Mouse (Mus musculus) urinary bladder, postnatal 0 days (tissue): ENCODE data around the gene Sbpl. TPM values are rescaled to one million over a fixed set of nuclear protein-coding genes. Genes with fewer than 3 reads are reported as not detected.

Experiments
- polyA plus RNA-seq: library from polyadenylated mRNA; unstranded; fragments of >200 nt; fragmentation: Nextera tagmentation; extraction: Ambion mirVana; gene quantifications from 2 replicates; pipeline ENCODE4 v1.2.1, GENCODE M21; 2015

Gene Sbpl
- polyA plus RNA-seq, result not detected in 2 replicates

GRCm38 (mm10) chr17:23955174-23955573 lies at the start of gene Sbpl:
Gene Sbpl, minus strand, starts transcription at chr17:23955274.

GRCm38 (mm10) chr17:23997901-23998300 lies 42.8 kb upstream of the Sbpl start, which contains the start of gene Prss22:
Gene Prss22, minus strand, starts transcription at chr17:23998100.

DNA sequence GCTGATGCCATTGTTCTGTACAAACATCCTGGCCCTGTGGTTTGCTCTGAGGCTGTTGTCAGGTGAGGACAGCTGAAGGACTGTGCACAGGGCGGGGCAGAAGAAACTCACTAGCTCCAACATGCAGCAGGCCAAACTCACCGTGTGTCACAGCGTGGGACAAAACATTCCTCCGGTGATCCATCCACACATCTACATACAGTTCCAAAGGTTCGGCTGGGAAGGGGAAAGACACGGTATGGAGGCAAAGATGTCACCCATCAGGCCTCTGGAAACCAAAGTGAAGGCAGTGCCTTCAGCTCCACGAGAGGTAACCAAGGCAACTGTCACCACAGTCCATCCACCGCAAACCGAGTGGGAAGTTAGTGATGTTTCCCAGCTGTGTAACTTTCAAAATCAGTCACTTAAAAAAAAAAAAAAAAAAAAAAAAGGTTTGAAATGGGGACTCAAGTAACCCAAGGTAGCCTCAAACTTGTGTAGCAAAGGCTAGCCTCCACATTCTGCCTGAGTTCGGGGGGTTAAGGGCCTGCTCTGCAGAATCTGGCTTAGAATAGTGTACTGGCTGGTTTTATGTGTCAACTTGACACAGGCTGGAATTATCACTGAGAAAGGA lies 25.3 kb upstream of the Sbpl start, which contains the start of gene Prss30:
Prss30 (minus strand) TSS at position 270 of the 613 bp plus-strand sequence.

DNA sequence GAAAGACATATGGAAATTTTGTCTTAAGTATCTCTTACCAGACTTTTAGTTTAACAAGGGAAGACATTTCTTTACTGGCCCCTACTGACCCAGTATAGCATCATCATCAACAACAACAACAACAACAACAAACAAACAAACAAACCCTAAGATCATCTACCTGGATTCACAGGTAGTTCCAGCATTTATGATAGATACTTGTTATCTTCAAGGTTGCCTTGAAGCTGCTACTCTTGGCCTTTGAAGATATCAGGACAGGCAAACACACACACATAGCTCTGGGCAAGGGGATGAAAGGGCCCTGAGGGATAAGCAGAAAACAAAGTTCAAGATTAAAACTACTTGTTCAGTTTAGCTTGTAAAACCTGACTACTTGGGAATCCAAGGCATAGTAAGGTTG lies 13.7 kb downstream of the Sbpl start, which contains the start of gene Sbp:
Sbp (plus strand) TSS at position 301 of the 400 bp plus-strand sequence.

DNA sequence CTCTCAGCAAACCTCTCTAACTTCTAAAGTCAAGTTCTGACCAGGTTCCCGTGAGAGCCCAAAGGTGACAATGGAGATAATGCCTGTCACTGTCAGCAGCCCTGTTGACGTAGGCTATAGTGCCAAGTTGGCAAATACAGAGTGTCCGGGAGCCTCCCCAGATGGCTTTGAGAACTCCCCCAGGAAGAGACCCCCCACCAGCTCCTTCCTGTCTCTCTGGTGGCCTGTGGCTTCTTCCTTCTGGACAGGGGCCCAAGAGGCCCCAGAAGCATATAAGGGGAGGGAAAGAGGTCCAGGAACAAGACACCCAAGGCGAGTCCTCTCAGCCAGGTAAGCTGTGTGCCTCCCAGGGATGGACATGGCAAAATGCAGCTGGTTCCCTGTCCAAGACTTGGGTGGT lies 37.9 kb downstream of the Sbpl start, which contains the start of gene Dcpp3:
Dcpp3 (plus strand) TSS at position 301 of the 400 bp plus-strand sequence.

Other genes with a start within 250 kb of the Sbpl start
- 0.04 TPM in 1 of 2 replicates, not detected in the other for gene 1520401A03Rik, start 232.5 kb downstream of the Sbpl start, polyA plus RNA-seq
- gene Pkmyt1, start 228.9 kb downstream of the Sbpl start, polyA plus RNA-seq, result 19.7 and 21.9 TPM in 2 replicates
- 21.7 and 28.3 TPM in 2 replicates for gene Paqr4, start 214.4 kb downstream of the Sbpl start, polyA plus RNA-seq
- 0.07 and 0.13 TPM in 2 replicates for gene Kremen2, start 209.4 kb downstream of the Sbpl start, polyA plus RNA-seq
- 26.5 and 28.3 TPM in 2 replicates for gene Flywch1, start 183.7 kb downstream of the Sbpl start, polyA plus RNA-seq
- 11.5 and 14.0 TPM in 2 replicates for gene Flywch2, start 169.2 kb downstream of the Sbpl start, polyA plus RNA-seq
- gene Srrm2, start 164.7 kb downstream of the Sbpl start, polyA plus RNA-seq, result 230 and 239 TPM in 2 replicates
- gene Elob, start 126.1 kb downstream of the Sbpl start, polyA plus RNA-seq, result 1,134 TPM in 2 replicates
- not detected in 2 replicates for gene Prss33, start 119.2 kb downstream of the Sbpl start, polyA plus RNA-seq
- gene Prss32, start 111.4 kb downstream of the Sbpl start, polyA plus RNA-seq, result 1.1 and 1.5 TPM in 2 replicates
- gene Prss41, start 111.1 kb downstream of the Sbpl start, polyA plus RNA-seq, result 0.12 TPM in 1 of 2 replicates, not detected in the other
- not detected in 2 replicates for gene Prss21, start 87.2 kb downstream of the Sbpl start, polyA plus RNA-seq
- not detected in 2 replicates for gene Dcpp1, start 74.4 kb downstream of the Sbpl start, polyA plus RNA-seq
- not detected in 2 replicates for gene Dcpp2, start 74.4 kb downstream of the Sbpl start, polyA plus RNA-seq
- not detected in 2 replicates for gene Dcpp3, start 37.8 kb downstream of the Sbpl start, polyA plus RNA-seq
- gene Sbp, start 13.6 kb downstream of the Sbpl start, polyA plus RNA-seq, result not detected in 2 replicates
- 0.11 TPM in 1 of 2 replicates, not detected in the other for gene Prss30, start 25.3 kb upstream of the Sbpl start, polyA plus RNA-seq
- gene Prss22, start 42.8 kb upstream of the Sbpl start, polyA plus RNA-seq, result 14.5 and 15.4 TPM in 2 replicates
- gene Prss27, start 82.9 kb upstream of the Sbpl start, polyA plus RNA-seq, result 22.4 and 23.8 TPM in 2 replicates
- 47.7 and 61.0 TPM in 2 replicates for gene Kctd5, start 118.2 kb upstream of the Sbpl start, polyA plus RNA-seq
- 31.2 and 35.3 TPM in 2 replicates for gene Pdpk1, start 195.7 kb upstream of the Sbpl start, polyA plus RNA-seq
- gene Amdhd2, start 208.5 kb upstream of the Sbpl start, polyA plus RNA-seq, result 24.9 and 27.2 TPM in 2 replicates
- gene Atp6v0c, start 214.4 kb upstream of the Sbpl start, polyA plus RNA-seq, result 502 and 568 TPM in 2 replicates